Mouse (Mus musculus) liver, embryonic 14.5 days (tissue): ENCODE measurements at regions not wholly inside any gene's neighbourhood (a gene's known extent, or its start where the extent isn't known, plus 50 kb on each side); places are given as distances from the start of the nearest gene placed in this dataset.

Experiments
- ATAC-seq: fragments of 200-750 bp; cut with Nextera tagmentation; 2 replicates; pipeline ENCODE4 v1.8.0; 2017; ENCODE audit warnings: moderate number of reproducible peaks, mild to moderate bottlenecking, moderate library complexity; ENCODE audit not compliant: insufficient read depth
- DNase-seq, 3 experiments: peaks; one replicate each; pipeline ENCODE4 v3.0.0-alpha.2; 2012 to 2013; ENCODE audit warnings: low read depth in 3 of 3, low spot score in 3 of 3
- H3K27ac ChIP-seq: fragments of 300-500 bp; sonication (generic); 2 replicates; pipeline ENCODE4 v1.5.1; 2014; ENCODE audit warnings: moderate library complexity, mild to moderate bottlenecking, control low read depth, inconsistent platforms
- H3K27me3 ChIP-seq: fragments of 300-500 bp; sonication (generic); 2 replicates; pipeline ENCODE4 v1.6.1; 2014; ENCODE audit warnings: mild to moderate bottlenecking, low read length, moderate library complexity; ENCODE audit not compliant: control insufficient read depth, insufficient read depth
- H3K36me3 ChIP-seq: fragments of 300-500 bp; sonication (generic); replicated peaks from 2 replicates; pipeline ENCODE4 v1.6.1; 2014; ENCODE audit warnings: low read depth; ENCODE audit not compliant: control insufficient read depth, insufficient read depth
- H3K4me1 ChIP-seq, 2 experiments: fragments of 200-500 bp in 1 of 2; fragments of 300-500 bp in 1 of 2; sonication (generic) in 1 of 2; replicated peaks; 2 replicates each; pipeline ENCODE4 v1.6.1; 2012 to 2014; ENCODE audit warnings: antibody characterized with exemption in 1 of 2, inconsistent platforms in 1 of 2, low read length in 1 of 2; ENCODE audit not compliant: control insufficient read depth in 2 of 2, insufficient read depth in 2 of 2
- H3K4me2 ChIP-seq: fragments of 300-500 bp; sonication (generic); 2 replicates; pipeline ENCODE4 v1.6.1; 2014; ENCODE audit warnings: low read depth, mild to moderate bottlenecking, control low read depth, moderate library complexity
- H3K4me3 ChIP-seq, 2 experiments: fragments of 200-500 bp in 1 of 2; fragments of 300-500 bp in 1 of 2; sonication (generic) in 1 of 2; 2 replicates each; pipeline ENCODE4 v1.5.1; 2012 to 2014; ENCODE audit warnings: low read depth in 2 of 2, low read length in 2 of 2, mild to moderate bottlenecking in 2 of 2, control low read depth in 1 of 2, inconsistent platforms in 1 of 2, moderate library complexity in 1 of 2; ENCODE audit not compliant: insufficient read depth in 1 of 2
- H3K9ac ChIP-seq: fragments of 300-500 bp; sonication (generic); replicated peaks from 2 replicates; pipeline ENCODE4 v1.6.1; 2014; ENCODE audit warnings: mild to moderate bottlenecking, control low read depth, moderate library complexity
- H3K9me3 ChIP-seq: fragments of 300-500 bp; sonication (generic); 2 replicates; pipeline ENCODE4 v1.6.1; 2016; ENCODE audit warnings: low read length, mixed read lengths; ENCODE audit not compliant: control insufficient read depth
- CTCF ChIP-seq: IDR thresholded peaks from 2 replicates; pipeline ENCODE4 v1.5.1; 2016; ENCODE audit warnings: antibody characterized with exemption, low read depth, control low read depth
- EP300 ChIP-seq: IDR thresholded peaks from 2 replicates; pipeline ENCODE4 v1.6.1; 2016; ENCODE audit warnings: antibody characterized with exemption, low read depth
- WGBS: fragments of 180-500 bp; shearing (Covaris S2); extraction: QIAGEN DNeasy Blood & Tissue Kit; methylation state at CpG from one replicate; pipeline ENCODE4 v1.1.7; 2014; ENCODE audit not compliant: insufficient replicate concordance; 5-methylcytosine and 5-hydroxymethylcytosine counted together

DNA sequence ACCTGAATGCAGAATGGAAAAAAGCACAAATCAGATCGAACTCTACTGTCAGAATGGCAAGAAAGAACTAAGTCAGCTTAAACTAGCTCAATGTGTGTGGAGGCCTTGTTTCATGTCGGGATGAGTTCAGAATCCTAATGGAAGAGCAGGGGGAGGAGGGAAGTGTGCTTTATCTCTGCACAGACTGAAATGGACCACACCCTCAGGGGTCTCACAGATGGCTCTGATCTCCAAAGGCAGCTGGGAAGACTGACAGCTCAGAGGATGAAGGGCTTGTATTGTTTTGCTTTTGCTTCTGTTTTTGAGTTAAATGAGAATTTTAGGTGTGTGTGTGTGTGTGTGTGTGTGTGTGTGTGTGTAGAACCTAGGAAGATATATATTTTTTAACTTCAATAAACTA lies 566.8 kb upstream of the Gm19410 start:
- WGBS: 56% methylated on average over 2 of the region's 2 CpGs
- H3K36me3 ChIP-seq: no peaks in the 10 kb centered on the region
- H3K27me3 ChIP-seq: no peaks in the 10 kb centered on the region
- H3K4me1 ChIP-seq: 0 out of 4 replicates have a peak, but pooled peaks cover 0 to 3% of the 10 kb centered on the region in 2 experiments
- DNase-seq (no peak), ATAC-seq (no peak)
- TF ChIP-seq EP300 (no peak), CTCF (no peak)
- no peak overlapping the region for H3K27ac ChIP-seq
- no peaks in the 10 kb centered on the region for H3K9me3 ChIP-seq
- H3K4me2 ChIP-seq: no peak overlapping the region
- H3K9ac ChIP-seq: no peak overlapping the region
- no peak overlapping the region for H3K4me3 ChIP-seq

DNA sequence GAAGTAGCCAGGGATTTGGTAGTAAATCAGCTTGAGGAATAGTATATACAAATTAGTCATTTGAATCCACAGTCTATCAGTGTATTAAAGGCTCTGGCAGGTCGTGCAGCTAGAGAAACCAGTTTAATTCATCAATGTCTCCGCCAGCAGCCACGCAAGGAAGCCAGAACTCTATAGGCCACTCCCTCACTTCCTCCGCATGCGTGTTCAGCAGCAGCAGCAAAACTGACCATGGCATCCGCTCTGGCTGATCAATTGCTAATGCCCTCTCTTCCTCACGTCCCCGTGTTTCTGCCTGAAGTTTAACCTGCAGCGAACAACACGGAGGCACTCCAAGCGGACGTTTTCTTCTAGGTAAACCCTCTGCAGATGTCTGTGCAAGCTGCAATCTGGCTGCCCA lies 564.2 kb upstream of the Gm19410 start:
- H3K27me3 ChIP-seq: no peaks in the 10 kb centered on the region
- TF ChIP-seq CTCF (no peak), EP300 (no peak)
- H3K9me3 ChIP-seq: no peaks in the 10 kb centered on the region
- H3K27ac ChIP-seq: no peak overlapping the region
- DNase-seq (no peak), ATAC-seq (no peak)
- H3K4me3 ChIP-seq: no peak overlapping the region
- H3K36me3 ChIP-seq: no peaks in the 10 kb centered on the region
- peaks cover 0 to 10% of the 10 kb centered on the region in 2 experiments; a peak in 2 of 4 replicates for H3K4me1 ChIP-seq
- 25% methylated on average over 12 of the region's 12 CpGs for WGBS
- no peak overlapping the region for H3K9ac ChIP-seq
- no peak overlapping the region for H3K4me2 ChIP-seq

DNA sequence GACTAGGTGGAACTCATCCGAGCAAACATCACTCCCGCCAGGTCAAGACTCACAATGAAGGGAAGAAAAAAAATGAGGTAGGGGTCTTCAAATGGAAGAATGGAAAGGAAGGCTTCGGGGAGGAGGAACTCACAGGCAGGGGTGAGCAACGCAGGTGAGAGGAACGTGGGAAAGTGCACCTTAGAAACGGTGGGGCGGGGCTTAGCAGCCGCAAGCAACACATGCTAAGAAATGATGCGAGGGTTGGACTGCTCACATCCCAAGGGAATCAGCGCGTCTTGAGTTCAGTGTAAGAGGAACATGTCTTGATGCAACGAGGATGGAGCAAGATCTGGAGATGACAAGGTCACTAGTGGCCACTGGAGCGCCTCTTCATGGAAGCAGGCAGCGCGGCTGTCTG lies 560.6 kb upstream of the Gm19410 start:
- Histone ChIP-seq H3K4me2 (peak overlapping the region; percentile 43; the same call in 1 of the 2 replicates), H3K36me3 (no peaks in the 10 kb centered on the region), H3K9ac (no peak overlapping the region), H3K4me3 (no peak overlapping the region), H3K4me1 (peaks cover 0 to 16% of the 10 kb centered on the region in 2 experiments; a peak in 2 of 4 replicates), H3K9me3 (no peaks in the 10 kb centered on the region), H3K27ac (no peak overlapping the region), H3K27me3 (no peaks in the 10 kb centered on the region)
- WGBS: 47% methylated on average over 15 of the region's 15 CpGs
- no peak for DNase-seq
- no peak for ATAC-seq
- TF ChIP-seq EP300: no peak
- TF ChIP-seq CTCF: no peak

DNA sequence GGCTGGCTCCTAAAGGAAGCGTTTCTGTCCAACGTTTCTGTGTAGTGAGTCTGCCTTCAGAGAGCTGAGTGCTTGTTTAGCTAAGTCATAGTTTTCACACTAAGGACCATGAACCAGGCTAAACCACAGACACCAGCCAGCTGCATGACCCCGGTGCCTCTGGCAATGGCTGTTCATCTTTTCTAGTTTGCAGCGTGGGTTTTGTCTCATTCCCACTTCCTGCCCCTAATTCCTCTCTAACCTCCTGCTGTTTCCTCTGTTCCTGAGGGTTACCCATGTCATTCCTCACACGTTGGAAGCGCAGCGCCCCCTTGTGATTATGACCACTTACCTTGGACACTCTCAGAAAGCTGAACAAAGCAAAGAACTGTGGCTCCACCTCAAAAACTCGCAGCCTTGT lies 560.1 kb upstream of the Gm19410 start:
- Histone ChIP-seq H3K4me3 (peak overlapping the region; percentile 18 to 27; a peak in 2 of 4 replicates), H3K4me1 (peaks cover 0 to 16% of the 10 kb centered on the region in 2 experiments; a peak in 2 of 4 replicates), H3K36me3 (no peaks in the 10 kb centered on the region), H3K9me3 (no peaks in the 10 kb centered on the region), H3K4me2 (peak overlapping the region; percentile 43), H3K27ac (no peak overlapping the region), H3K9ac (no peak overlapping the region), H3K27me3 (no peaks in the 10 kb centered on the region)
- WGBS: 2% methylated on average over 8 of the region's 8 CpGs
- TF ChIP-seq EP300: no peak
- TF ChIP-seq CTCF: peak; percentile 55
- DNase-seq (peak; percentile 13 to 30 (median 28)), ATAC-seq (peak; percentile 52)

DNA sequence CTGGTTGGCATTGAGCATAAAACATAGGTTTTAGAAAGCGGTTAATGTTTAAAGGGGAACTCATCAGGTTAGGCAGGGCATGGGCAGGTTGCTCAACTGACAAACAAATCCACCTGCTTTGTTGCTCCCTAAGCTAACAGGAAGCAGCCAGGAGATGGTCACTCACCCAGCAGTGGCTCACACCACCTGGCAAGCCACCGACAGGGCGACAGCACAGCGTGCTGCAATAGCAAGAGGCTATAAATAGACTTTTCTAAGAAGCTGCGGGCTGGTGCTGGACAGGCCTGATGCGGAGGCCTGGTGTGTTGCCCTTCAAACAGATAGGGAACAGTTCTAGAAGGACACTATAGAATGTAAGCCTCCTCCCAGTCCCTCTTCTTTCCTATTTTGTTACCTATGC lies 559.3 kb upstream of the Gm19410 start:
- TF ChIP-seq EP300 (no peak), CTCF (no peak)
- DNase-seq (peak; percentile 13 to 25 (median 19)), ATAC-seq (peak; percentile 72)
- WGBS: 8% methylated on average over 6 of the region's 6 CpGs
- Histone ChIP-seq H3K36me3 (no peaks in the 10 kb centered on the region), H3K9me3 (no peaks in the 10 kb centered on the region), H3K4me1 (peaks cover 0 to 16% of the 10 kb centered on the region in 2 experiments; a peak in 2 of 4 replicates), H3K27ac (no peak overlapping the region), H3K9ac (no peak overlapping the region), H3K27me3 (no peaks in the 10 kb centered on the region), H3K4me3 (no peak overlapping the region), H3K4me2 (peak overlapping the region; percentile 43)
